Mouse (Mus musculus) erythroblast, embryonic 14.5 days (primary cell): ENCODE results near the gene Fhl2.
"Not testable (repeated sequence)": the region's sequence is repeated elsewhere in the genome, so short reads cannot be mapped to it uniquely, and the experiment has no call there.

Experiments
- GATA1 ChIP-seq: IDR thresholded peaks from 2 replicates; pipeline ENCODE4 v1.6.1; 2012; ENCODE audit warnings: low read length, inconsistent platforms, mixed read lengths
- TAL1 ChIP-seq: IDR thresholded peaks from 3 replicates; pipeline ENCODE4 v1.6.1; 2012; ENCODE audit warnings: low read length, inconsistent platforms, mixed read lengths

DNA sequence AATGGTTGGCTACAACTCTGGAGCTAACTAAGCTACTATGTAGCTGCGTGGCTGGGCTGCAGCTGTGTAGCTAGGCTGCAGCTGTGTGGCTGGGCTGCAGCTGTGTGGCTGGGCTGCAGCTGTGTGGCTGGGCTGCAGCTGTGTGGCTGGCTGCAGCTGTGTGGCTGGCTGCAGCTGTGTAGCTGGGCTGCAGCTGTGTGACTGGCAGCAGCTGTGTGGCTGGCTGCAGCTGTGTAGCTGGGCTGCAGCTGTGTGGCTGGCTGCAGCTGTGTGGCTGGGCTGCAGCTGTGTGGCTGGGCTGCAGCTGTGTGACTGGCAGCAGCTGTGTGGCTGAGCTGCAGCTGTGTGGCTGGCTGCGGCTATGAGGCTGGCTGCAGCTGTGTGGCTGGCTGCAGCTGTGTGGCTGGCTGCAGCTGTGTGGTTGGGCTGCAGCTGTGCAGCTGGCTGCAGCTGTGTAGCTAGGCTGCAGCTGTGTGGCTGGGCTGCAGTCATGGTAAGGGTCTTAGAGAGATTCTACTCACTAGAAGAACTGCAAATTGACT is 60.2 kb downstream of the Fhl2 start:
- TF ChIP-seq GATA1, TAL1: not testable (repeated sequence)
